8 mouse cellular contexts compared by ENCODE assay signal in genomic region chr9:114639839-114640646, GRCm38 (mm10). TPM values are rescaled to one million over a fixed set of nuclear protein-coding genes. Genes with fewer than 3 reads are reported as not detected.
DNase-seq lines count a peak whose midpoint lies in the region; ATAC-seq and TF ChIP-seq lines count a peak whose summit lies in the region.

Gene Cnot10 (minus strand): TSS chr9:114640184.

- no peak for TF ChIP-seq CTCF in cortical plate, adult 2 months (IDR thresholded peaks at IDR 0.05; ENCODE audit: extremely low read depth, insufficient read depth, low read length)

- peak within 1 kb of the TSS; percentile 62 for H3K4me3 ChIP-seq in cortical plate, adult 2 months (ENCODE audit: insufficient read depth, low read length)
- H3K4me3 ChIP-seq in megakaryocyte, embryonic 14.5 days (replicated peaks) = peak within 1 kb of the TSS; percentile 96

- TF ChIP-seq POLR2A in cortical plate, adult 2 months (IDR thresholded peaks at IDR 0.05; ENCODE audit: extremely low read depth, insufficient read depth, low read length) = peak; percentile 61; the same call in 1 of the 2 replicates

- ATAC-seq in activated CD4-positive, CD25-positive, alpha-beta regulatory T cell, adult 4 months = peak; percentile 99

- H3K27ac ChIP-seq in cortical plate, adult 2 months (ENCODE audit: insufficient read depth, low read length) = peak within 1 kb of the TSS; percentile 30; the same call in 1 of the 2 replicates

- peaks cover 17% of the 10 kb centered on the region for H3K36me3 ChIP-seq in megakaryocyte, embryonic 14.5 days (replicated peaks; ENCODE audit: low read length)

- H3K4me1 ChIP-seq in cortical plate, adult 2 months (ENCODE audit: control insufficient read depth, insufficient read depth, low read length) = peaks cover 2% of the 10 kb centered on the region
- peaks cover 37% of the 10 kb centered on the region for H3K4me1 ChIP-seq in megakaryocyte, embryonic 14.5 days

- no peaks in the 10 kb centered on the region for H3K9me3 ChIP-seq in megakaryocyte, embryonic 14.5 days

- DNase-seq in gastrocnemius, adult 8-10 months (ENCODE audit: low spot score in 2 of 2) = peak; percentile 96 to 97
- DNase-seq in hindlimb bud, embryonic 11.5 days (ENCODE audit: extremely low spot score, low read depth, low spot score) = peak; percentile 95
- DNase-seq in left cerebral cortex, adult 8-10 months (ENCODE audit: low spot score in 2 of 2) = peak; percentile 94 to 95
- DNase-seq in right cerebral cortex, postnatal 10 days (ENCODE audit: low spot score in 2 of 2) = peak; percentile 98
- DNase-seq in urinary bladder, postnatal 25 days (ENCODE audit: low spot score) = peak; percentile 99

- peaks cover 13% of the 10 kb centered on the region for H3K27me3 ChIP-seq in megakaryocyte, embryonic 14.5 days (replicated peaks)

RNA-seq across cellular contexts. Expression of gene Cnot10, which starts in this region (rescaled TPM):
- 10 to 100 TPM; 20.6 to 27.2 TPM for polyA plus RNA-seq in activated CD4-positive, CD25-positive, alpha-beta regulatory T cell, adult 4 months (2017; shearing (Covaris generic))
- 82.6 and 83.9 TPM in 2 replicates for polyA plus RNA-seq in cortical plate, adult 2 months (2012; rRNA removed)
- 10 to 100 TPM; 13.6 to 18.4 (median 15.9) TPM for total RNA-seq in gastrocnemius, adult 8-10 months (2022)
- 10 to 100 TPM; 42.6 to 48.7 (median 45.0) TPM for total RNA-seq in left cerebral cortex, adult 8-10 months (2022)
- 7.8 and 9.6 TPM in 2 replicates for polyA plus RNA-seq in megakaryocyte, embryonic 14.5 days (2012; ENCODE audit: insufficient read depth, low replicate concordance)

Comparison
In these comparisons a context has a peak if more than half of its experiments do, and no peak if none do; other contexts are left out.
1. Peak in every context shown above with its lines: DNase-seq, ATAC-seq, H3K4me3 ChIP-seq and H3K27ac ChIP-seq.